Comparison of ENCODE assay signal across 1 mouse cellular context in the genomic region with DNA sequence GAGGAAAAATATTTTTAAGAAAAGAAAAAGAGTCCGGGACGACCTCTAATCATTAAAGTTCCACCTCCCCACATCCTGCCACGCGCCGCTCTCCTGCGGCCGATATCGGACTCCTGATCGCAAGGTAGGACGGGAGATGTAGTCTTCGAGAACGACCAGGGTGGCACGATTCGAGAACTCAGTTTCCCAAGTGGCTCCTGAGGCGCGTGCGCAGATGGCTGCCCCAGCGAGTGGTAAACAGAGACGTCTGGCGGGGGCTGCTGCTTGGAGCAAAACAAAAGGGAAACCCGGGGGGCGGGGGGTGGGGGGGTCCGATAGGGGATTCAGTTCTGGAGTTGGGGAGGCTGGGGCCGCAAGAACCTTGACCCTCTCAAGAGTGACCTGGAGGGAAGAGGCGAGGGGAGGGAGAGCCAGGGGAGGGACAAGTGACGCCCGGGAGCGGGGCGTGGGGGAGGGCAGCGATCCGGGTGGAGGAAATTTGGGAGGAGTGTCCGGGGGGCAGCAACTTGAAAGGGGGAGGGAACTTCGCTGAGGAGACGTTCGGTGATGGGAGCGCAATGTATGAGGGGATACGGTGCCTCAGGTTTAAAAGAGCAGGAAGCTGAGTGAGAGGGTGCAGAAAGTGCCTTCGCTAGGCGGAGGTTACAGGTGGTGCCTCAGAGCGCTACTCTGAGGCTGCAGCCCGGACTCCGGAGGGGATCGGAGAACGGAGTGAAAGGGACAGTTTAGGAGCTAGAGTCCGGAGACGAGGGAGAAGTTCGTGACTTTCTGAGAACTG.
A peak's percentile ranks its signal among the peaks of the same experiment; 100 is the strongest.
TF ChIP-seq lines count a peak whose summit lies in the region.

Gene Foxo4, plus strand, starts transcription at position 577 of the 778 bp plus-strand sequence.

TF ChIP-seq in CH12.LX, 34 proteins besides CTCF, POLR2A, EP300 and RAD21 (continued from another document):
- peak; percentile 75 for TF ChIP-seq MYC (IDR thresholded peaks at IDR 0.05; ENCODE audit: low read depth, low read length)
- TF ChIP-seq MXI1 (IDR thresholded peaks at IDR 0.05; ENCODE audit: low read depth, low read length) = peak; percentile 51
- no peak for TF ChIP-seq ETS1 (conservative IDR thresholded peaks at IDR 0.05; ENCODE audit: low read depth, low read length)
- TF ChIP-seq ZKSCAN1 (IDR thresholded peaks at IDR 0.05; ENCODE audit: borderline replicate concordance, low read depth, low read length) = no peak
- 0 out of 2 replicates have a peak, but pooled peaks have one; percentile 31 for TF ChIP-seq MAZ (IDR thresholded peaks at IDR 0.05; ENCODE audit: low read depth, low read length)
- no peak for TF ChIP-seq UBTF (IDR thresholded peaks at IDR 0.05; ENCODE audit: low read depth, low read length)
- peak; percentile 56; the same call in 1 of the 2 replicates for TF ChIP-seq MAX (IDR thresholded peaks at IDR 0.05; ENCODE audit: low read length)
- TF ChIP-seq TBP (conservative IDR thresholded peaks at IDR 0.05; ENCODE audit: low read depth, low read length) = peak; percentile 75
- TF ChIP-seq USF1 (IDR thresholded peaks at IDR 0.05; ENCODE audit: low read depth, low read length) = no peak
- 0 out of 2 replicates have a peak, but pooled peaks have one; percentile 33 for TF ChIP-seq POLR2AphosphoS2 (IDR thresholded peaks at IDR 0.05; ENCODE audit: low read depth, low read length)
- TF ChIP-seq HCFC1 (IDR thresholded peaks at IDR 0.05; ENCODE audit: low read depth, low read length) = peak; percentile 89
- TF ChIP-seq NELFE (IDR thresholded peaks at IDR 0.05; ENCODE audit: low read depth, low read length) = peak; percentile 38
- no peak for TF ChIP-seq JUND (conservative IDR thresholded peaks at IDR 0.05; ENCODE audit: low read depth, low read length)
- no peak for TF ChIP-seq CHD1 (IDR thresholded peaks at IDR 0.05; ENCODE audit: low read depth, low read length)
- TF ChIP-seq MEF2A (IDR thresholded peaks at IDR 0.05; ENCODE audit: borderline replicate concordance, low read depth, low read length) = 0 out of 2 replicates have a peak, but pooled peaks have one; percentile 9
- TF ChIP-seq NRF1 (IDR thresholded peaks at IDR 0.05; ENCODE audit: low read depth, low read length) = peak; percentile 83
- no peak for TF ChIP-seq E2F4 (IDR thresholded peaks at IDR 0.05; ENCODE audit: insufficient replicate concordance, low read depth, low read length)
- TF ChIP-seq IRF4 (IDR thresholded peaks at IDR 0.05; ENCODE audit: low read depth, low read length) = no peak; the same call in 1 of the 2 replicates
- TF ChIP-seq USF2 (conservative IDR thresholded peaks at IDR 0.05; ENCODE audit: low read depth, low read length) = no peak
- peak; percentile 73 for TF ChIP-seq SIN3A (IDR thresholded peaks at IDR 0.05; ENCODE audit: low read length)
- TF ChIP-seq BHLHE40 (IDR thresholded peaks at IDR 0.05; ENCODE audit: low read depth, low read length) = peak; percentile 43
- TF ChIP-seq KAT2A (IDR thresholded peaks at IDR 0.05; ENCODE audit: insufficient replicate concordance, low read length) = peak; percentile 63; the same call in 1 of the 2 replicates
TF ChIP-seq in CH12.LX: peak in this region for 15.
